Mouse (Mus musculus) neural tube, embryonic 11.5 days (tissue): ENCODE results near the gene Ttc28. TPM values are rescaled to one million over a fixed set of nuclear protein-coding genes. Genes with fewer than 3 reads are reported as not detected.

Experiments
- ATAC-seq: fragments of 200-750 bp; cut with Nextera tagmentation; 2 replicates; pipeline ENCODE4 v1.8.0; 2017; ENCODE audit warnings: moderate number of reproducible peaks, mild to moderate bottlenecking, moderate TSS enrichment, moderate library complexity; ENCODE audit not compliant: insufficient read depth, low FRiP score, low TSS enrichment
- DNase-seq: peaks from one replicate; pipeline ENCODE4 v3.0.0-alpha.2; 2015; ENCODE audit warnings: low spot score
- H3K27ac ChIP-seq: fragments of 300-500 bp; sonication (generic); 2 replicates; pipeline ENCODE4 v1.5.1; 2014; ENCODE audit warnings: low read depth, mild to moderate bottlenecking, low read length
- H3K27me3 ChIP-seq: fragments of 300-500 bp; sonication (generic); 2 replicates; pipeline ENCODE4 v1.6.1; 2014; ENCODE audit warnings: mild to moderate bottlenecking, low read length, mixed read lengths; ENCODE audit not compliant: control insufficient read depth, insufficient read depth
- H3K36me3 ChIP-seq: fragments of 300-500 bp; sonication (generic); 2 replicates; pipeline ENCODE4 v1.6.1; 2014; ENCODE audit warnings: mild to moderate bottlenecking, low read length, moderate library complexity, mixed read lengths; ENCODE audit not compliant: control insufficient read depth, insufficient read depth
- H3K4me1 ChIP-seq: fragments of 300-500 bp; sonication (generic); 2 replicates; pipeline ENCODE4 v1.6.1; 2014; ENCODE audit warnings: low read length, mixed read lengths; ENCODE audit not compliant: control insufficient read depth, insufficient read depth
- H3K4me2 ChIP-seq: fragments of 300-500 bp; sonication (generic); 2 replicates; pipeline ENCODE4 v1.6.1; 2014; ENCODE audit warnings: low read depth, mild to moderate bottlenecking, moderate library complexity
- H3K4me3 ChIP-seq: fragments of 300-500 bp; sonication (generic); 2 replicates; pipeline ENCODE4 v1.5.1; 2014; ENCODE audit warnings: low read depth, low read length
- H3K9ac ChIP-seq: fragments of 300-500 bp; sonication (generic); 2 replicates; pipeline ENCODE4 v1.6.1; 2014; ENCODE audit warnings: mild to moderate bottlenecking, low read length
- H3K9me3 ChIP-seq: fragments of 300-500 bp; sonication (generic); 2 replicates; pipeline ENCODE4 v1.6.1; 2016; ENCODE audit warnings: low read length; ENCODE audit not compliant: control insufficient read depth
- WGBS: fragments of 180-500 bp; shearing (Covaris S2); extraction: QIAGEN DNeasy Blood & Tissue Kit; methylation state at CpG from one replicate; pipeline ENCODE4 v1.1.7; 2014; 5-methylcytosine and 5-hydroxymethylcytosine counted together
- polyA plus RNA-seq: library from polyadenylated mRNA; unstranded; fragments of >200 nt; fragmentation: Nextera tagmentation; extraction: Ambion mirVana; gene quantifications from 2 replicates; pipeline ENCODE4 v1.2.1, GENCODE M21; 2014

Gene Ttc28
- polyA plus RNA-seq, 1 experiment from 2014 or later = 16.1 TPM

DNA sequence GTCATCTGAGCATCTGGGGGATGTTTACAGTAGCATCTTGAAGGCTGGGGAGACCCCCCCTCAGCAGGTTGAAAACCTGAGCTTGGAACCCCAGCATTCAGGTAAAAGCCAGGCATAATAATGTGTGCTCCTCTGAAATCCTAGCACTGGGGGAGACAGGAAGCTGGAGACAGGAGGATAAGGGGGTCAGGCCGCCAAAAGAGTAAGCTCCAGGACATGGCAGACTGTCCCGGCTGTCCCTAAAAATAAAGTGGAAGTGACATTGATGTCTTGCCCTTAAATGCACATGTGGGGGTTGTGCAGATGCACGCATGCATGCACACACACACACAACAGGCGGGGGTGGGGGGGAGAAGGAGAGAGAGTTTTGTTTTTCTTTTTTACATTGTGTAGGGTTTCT is 118.7 kb downstream of the Ttc28 start:
- peaks cover 4% of the 10 kb centered on the region; the same call in 1 of the 2 replicates for H3K4me1 ChIP-seq
- no peak for DNase-seq
- H3K9ac ChIP-seq = no peak overlapping the region
- H3K9me3 ChIP-seq = no peaks in the 10 kb centered on the region
- H3K27me3 ChIP-seq = no peaks in the 10 kb centered on the region
- ATAC-seq = no peak
- no peak overlapping the region for H3K4me3 ChIP-seq
- WGBS = 72% methylated on average over 4 of the region's 4 CpGs
- no peak overlapping the region for H3K27ac ChIP-seq
- H3K4me2 ChIP-seq = no peak overlapping the region
- H3K36me3 ChIP-seq = no peaks in the 10 kb centered on the region

DNA sequence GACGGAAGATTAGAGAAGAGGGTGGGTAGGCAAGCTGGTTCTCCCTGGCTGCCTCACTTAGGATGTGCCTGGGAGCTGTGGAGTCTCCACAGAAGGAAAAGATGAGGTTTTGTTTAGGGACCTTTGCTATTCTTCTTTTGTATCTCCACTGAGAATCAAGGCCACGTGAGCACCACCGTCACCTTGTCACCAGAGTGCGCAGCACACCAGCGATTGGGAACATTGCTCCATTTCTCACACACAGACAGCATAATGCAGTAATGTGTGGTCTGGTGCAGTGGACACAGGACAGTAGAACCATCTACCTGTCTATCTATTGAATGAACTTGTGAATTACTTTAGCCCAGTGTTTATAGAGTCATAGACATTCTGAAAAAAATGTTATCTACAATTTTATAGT is 121.3 kb downstream of the Ttc28 start:
- Histone ChIP-seq H3K9ac (no peak overlapping the region), H3K9me3 (no peaks in the 10 kb centered on the region), H3K36me3 (no peaks in the 10 kb centered on the region; the same call in 1 of the 2 replicates), H3K27me3 (no peaks in the 10 kb centered on the region), H3K4me3 (no peak overlapping the region), H3K27ac (no peak overlapping the region), H3K4me2 (no peak overlapping the region), H3K4me1 (peaks cover 4% of the 10 kb centered on the region; the same call in 1 of the 2 replicates)
- WGBS = 72% methylated on average over 5 of the region's 5 CpGs
- ATAC-seq (no peak), DNase-seq (no peak)

DNA sequence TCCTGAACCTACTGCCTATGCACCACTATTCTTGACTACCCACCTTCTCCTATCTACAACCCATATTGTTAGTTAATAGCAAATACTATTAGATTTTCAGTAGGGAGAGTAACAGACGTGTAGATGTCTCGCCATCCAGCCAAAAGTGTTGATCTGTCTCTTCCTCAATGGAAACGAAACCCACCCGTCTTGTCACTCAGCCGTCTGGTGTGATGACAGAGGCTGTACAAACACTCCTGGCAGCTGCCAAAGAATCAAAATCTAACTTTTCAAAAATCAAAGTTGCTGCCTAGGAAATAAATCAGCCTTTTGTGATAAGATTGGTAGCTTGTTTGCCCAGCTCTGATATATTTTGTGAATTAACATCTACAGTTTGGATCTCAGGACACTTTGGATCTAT is 123.6 kb downstream of the Ttc28 start:
- Histone ChIP-seq H3K27ac (no peak overlapping the region), H3K27me3 (no peaks in the 10 kb centered on the region), H3K4me1 (no peaks in the 10 kb centered on the region), H3K36me3 (no peaks in the 10 kb centered on the region; the same call in 1 of the 2 replicates), H3K9me3 (no peaks in the 10 kb centered on the region), H3K9ac (no peak overlapping the region), H3K4me2 (no peak overlapping the region), H3K4me3 (no peak overlapping the region)
- DNase-seq = no peak
- WGBS = 88% methylated on average over 5 of the region's 5 CpGs
- no peak for ATAC-seq

DNA sequence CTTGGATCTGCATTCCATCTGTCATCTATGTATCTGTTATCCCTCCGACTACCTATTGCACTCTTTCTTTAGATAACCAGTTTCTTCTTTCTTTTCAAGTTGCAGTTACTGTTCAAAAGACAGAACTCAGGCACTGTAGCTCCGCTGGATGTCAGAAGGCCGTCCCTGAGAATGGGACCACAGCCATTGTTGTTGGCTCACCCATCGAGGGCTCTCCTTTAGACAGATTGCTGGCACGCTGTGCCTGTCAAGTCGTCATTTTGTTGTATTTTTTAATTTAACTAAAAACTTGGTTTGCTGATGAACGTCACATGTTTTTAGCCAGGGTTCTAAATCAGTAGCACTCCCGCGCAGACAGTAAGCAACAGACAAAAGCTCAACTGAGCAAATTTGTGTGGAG is 124.1 kb downstream of the Ttc28 start:
- Histone ChIP-seq H3K27ac (no peak overlapping the region), H3K36me3 (no peaks in the 10 kb centered on the region; the same call in 1 of the 2 replicates), H3K4me3 (no peak overlapping the region), H3K27me3 (no peaks in the 10 kb centered on the region), H3K9ac (no peak overlapping the region), H3K4me2 (no peak overlapping the region), H3K4me1 (no peaks in the 10 kb centered on the region), H3K9me3 (no peaks in the 10 kb centered on the region)
- ATAC-seq = no peak
- WGBS = 95% methylated on average over 9 of the region's 9 CpGs
- DNase-seq = no peak

DNA sequence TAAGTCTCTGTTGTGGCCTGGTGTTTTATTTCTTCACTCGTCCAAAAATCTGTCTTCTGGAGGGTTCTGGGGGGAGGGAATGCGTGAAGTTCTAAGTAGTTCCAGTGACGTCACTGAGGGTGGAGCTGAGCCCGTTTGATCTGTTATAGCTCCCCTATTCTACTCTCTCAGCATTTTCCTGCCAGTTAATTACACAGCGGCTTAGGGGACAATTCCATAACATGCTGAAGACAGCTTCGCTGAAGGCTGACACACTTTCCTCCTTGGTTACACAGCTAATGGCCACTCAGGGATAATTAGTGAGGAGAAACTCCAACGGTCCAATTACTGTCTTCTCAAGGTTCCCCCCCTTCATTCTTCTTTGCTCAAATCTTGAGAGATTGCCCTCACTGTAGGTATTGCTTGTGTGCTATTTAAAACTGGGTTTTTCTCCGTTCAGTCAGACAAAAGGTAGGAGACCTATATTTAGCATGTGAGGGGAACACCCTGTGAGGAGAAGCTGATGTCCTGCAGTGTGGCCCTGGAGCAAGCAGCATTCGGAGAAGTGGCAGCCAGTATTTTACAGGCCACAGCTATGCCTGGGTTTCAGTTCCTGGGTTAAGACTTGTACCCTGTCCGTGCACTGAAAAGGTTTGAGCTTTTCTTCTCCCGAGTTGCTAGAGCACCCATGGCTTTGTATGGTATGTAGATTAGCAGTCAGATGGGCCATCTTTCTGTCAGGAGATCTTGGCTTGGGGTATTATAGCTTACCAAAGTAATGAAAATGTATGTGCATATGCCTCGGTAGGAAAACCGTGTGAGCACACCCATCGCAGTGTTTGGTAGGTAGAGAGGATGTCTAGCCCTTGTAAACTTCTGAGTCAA is 126.9 kb downstream of the Ttc28 start:
- WGBS = 60% methylated on average over 14 of the region's 14 CpGs
- no peak overlapping the region for H3K27ac ChIP-seq
- ATAC-seq = no peak

DNA sequence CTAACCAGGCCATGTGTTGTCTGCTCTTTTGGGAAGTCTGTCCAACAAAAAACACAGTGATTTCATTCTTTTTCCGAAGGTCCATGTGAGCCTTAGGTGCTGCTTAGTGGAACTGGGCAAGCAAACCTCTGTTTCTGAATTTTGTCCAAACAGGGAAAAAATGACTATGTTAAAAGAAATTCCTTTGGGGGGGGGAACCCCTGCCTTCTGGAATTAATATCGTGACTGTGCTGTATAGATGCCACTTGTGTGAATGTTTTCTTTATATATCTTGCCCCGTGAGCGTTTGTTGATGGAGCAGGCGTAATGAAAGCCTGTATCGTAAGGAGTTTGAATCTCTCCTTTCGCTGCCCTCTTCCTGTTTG is 127.5 kb downstream of the Ttc28 start:
- Histone ChIP-seq H3K27ac (no peak overlapping the region), H3K9ac (no peak overlapping the region), H3K4me3 (no peak overlapping the region), H3K4me2 (no peak overlapping the region), H3K4me1 (peaks cover 7% of the 10 kb centered on the region), H3K27me3 (no peaks in the 10 kb centered on the region), H3K36me3 (no peaks in the 10 kb centered on the region; the same call in 1 of the 2 replicates), H3K9me3 (no peaks in the 10 kb centered on the region)
- DNase-seq (no peak), ATAC-seq (no peak)
- WGBS = 69% methylated on average over 7 of the region's 7 CpGs

More for the DNA sequence above, 126.9 kb downstream of the Ttc28 start:
- Histone ChIP-seq H3K4me2 (no peak overlapping the region), H3K9me3 (no peaks in the 10 kb centered on the region), H3K36me3 (no peaks in the 10 kb centered on the region; the same call in 1 of the 2 replicates), H3K4me3 (no peak overlapping the region), H3K27me3 (no peaks in the 10 kb centered on the region), H3K9ac (no peak overlapping the region), H3K4me1 (peaks cover 6% of the 10 kb centered on the region; the same call in 1 of the 2 replicates)
- DNase-seq = no peak

DNA sequence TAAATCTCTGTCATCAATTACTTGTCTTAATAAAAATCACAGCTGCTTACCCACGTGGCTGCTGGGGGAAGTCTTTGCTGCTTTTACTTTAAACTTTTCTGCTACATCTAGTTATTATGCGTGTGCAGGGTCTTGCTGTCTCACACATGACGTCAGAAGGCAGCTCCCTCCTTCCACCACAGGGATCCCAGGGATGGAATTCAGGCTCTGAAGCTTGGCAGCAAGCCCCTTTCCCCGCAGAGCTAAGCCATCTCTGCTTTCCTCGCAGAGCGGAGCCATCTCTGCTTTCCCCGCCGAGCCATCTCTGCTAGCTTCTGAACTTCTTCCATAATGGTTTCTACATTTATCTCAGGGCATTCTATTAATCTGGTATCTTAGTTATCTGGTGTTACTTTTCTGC is 128.3 kb downstream of the Ttc28 start:
- 65% methylated on average over 8 of the region's 8 CpGs for WGBS
- no peak for DNase-seq
- Histone ChIP-seq H3K27me3 (no peaks in the 10 kb centered on the region), H3K4me2 (no peak overlapping the region), H3K27ac (no peak overlapping the region), H3K4me1 (peaks cover 15% of the 10 kb centered on the region), H3K9me3 (no peaks in the 10 kb centered on the region), H3K9ac (no peak overlapping the region), H3K36me3 (no peaks in the 10 kb centered on the region; the same call in 1 of the 2 replicates), H3K4me3 (no peak overlapping the region)
- no peak for ATAC-seq

DNA sequence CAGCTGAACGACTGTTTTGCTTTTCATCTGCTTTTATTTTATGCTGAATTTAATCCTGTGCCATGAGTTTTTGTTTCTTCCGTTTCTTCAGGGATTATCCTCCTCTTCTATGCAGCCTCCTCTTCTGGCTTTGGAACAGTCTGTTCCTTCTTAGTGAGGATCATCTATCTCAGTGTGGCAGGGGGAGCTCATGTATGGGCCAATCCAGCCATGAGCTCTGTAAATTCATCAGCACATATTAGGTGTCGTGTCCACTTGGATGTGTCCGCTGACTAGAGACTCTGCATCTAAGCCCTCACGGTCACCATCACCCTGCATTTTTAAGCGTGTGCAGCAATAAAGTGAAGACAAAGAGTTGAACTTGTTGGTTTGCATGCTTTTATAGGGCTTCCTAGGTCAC is 128.8 kb downstream of the Ttc28 start:
- Histone ChIP-seq H3K27me3 (no peaks in the 10 kb centered on the region), H3K9me3 (no peaks in the 10 kb centered on the region), H3K4me3 (no peak overlapping the region), H3K4me2 (no peak overlapping the region), H3K27ac (no peak overlapping the region), H3K9ac (no peak overlapping the region), H3K36me3 (no peaks in the 10 kb centered on the region; the same call in 1 of the 2 replicates), H3K4me1 (peaks cover 15% of the 10 kb centered on the region)
- 88% methylated on average over 6 of the region's 6 CpGs for WGBS
- ATAC-seq = no peak
- DNase-seq = no peak

DNA sequence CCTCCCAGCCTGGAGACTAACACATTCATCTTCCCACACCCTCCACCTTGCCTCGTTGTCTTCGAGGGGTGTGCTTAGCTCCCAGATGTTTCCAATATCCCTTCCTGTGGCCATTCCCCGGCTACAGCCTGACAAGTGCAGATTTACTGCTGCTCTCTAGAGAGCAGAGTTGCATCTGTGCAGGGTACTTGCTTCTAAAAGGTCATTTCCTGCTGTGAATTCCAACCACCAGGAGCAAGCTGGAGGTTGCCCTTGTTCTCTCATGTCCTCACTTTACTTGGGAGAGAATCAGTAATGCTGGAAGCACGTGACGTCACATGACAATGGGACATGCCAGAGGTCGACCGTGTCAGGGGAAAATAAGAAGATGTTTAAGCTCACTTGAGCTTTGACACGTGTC is 131.7 kb downstream of the Ttc28 start:
- peaks cover 15% of the 10 kb centered on the region for H3K4me1 ChIP-seq
- H3K27me3 ChIP-seq = no peaks in the 10 kb centered on the region
- ATAC-seq = no peak
- H3K4me3 ChIP-seq = no peak overlapping the region
- peak overlapping the region; percentile 50; the same call in 1 of the 2 replicates for H3K27ac ChIP-seq
- no peaks in the 10 kb centered on the region for H3K9me3 ChIP-seq
- H3K9ac ChIP-seq = no peak overlapping the region
- peak; percentile 46 for DNase-seq
- no peaks in the 10 kb centered on the region for H3K36me3 ChIP-seq
- WGBS = 22% methylated on average over 8 of the region's 8 CpGs
- H3K4me2 ChIP-seq = no peak overlapping the region
